Mouse (Mus musculus) midbrain, postnatal 0 days (tissue): ENCODE measurements at regions not wholly inside any gene's neighbourhood (a gene's known extent, or its start where the extent isn't known, plus 50 kb on each side); places are given as distances from the start of the nearest gene placed in this dataset.

ENCODE experiments used
- ATAC-seq: fragments of 200-750 bp; cut with Nextera tagmentation; 2 replicates; pipeline ENCODE4 v1.8.0; 2017; ENCODE audit warnings: moderate number of reproducible peaks, mild to moderate bottlenecking, moderate TSS enrichment, moderate library complexity; ENCODE audit not compliant: low FRiP score
- DNase-seq: peaks from one replicate; pipeline ENCODE4 v3.0.0-alpha.2; 2015; ENCODE audit warnings: low spot score
- H3K27ac ChIP-seq: fragments of 300-500 bp; sonication (generic); 2 replicates; pipeline ENCODE4 v1.5.1; 2014; ENCODE audit warnings: low read depth, mild to moderate bottlenecking, low read length, mixed read lengths
- H3K27me3 ChIP-seq: fragments of 300-500 bp; sonication (generic); 2 replicates; pipeline ENCODE4 v1.6.1; 2014; ENCODE audit warnings: low read length, control low read depth, mixed read lengths; ENCODE audit not compliant: insufficient read depth
- H3K36me3 ChIP-seq: fragments of 300-500 bp; sonication (generic); 2 replicates; pipeline ENCODE4 v1.6.1; 2014; ENCODE audit warnings: low read length, control low read depth, mixed read lengths; ENCODE audit not compliant: insufficient read depth
- H3K4me1 ChIP-seq: fragments of 300-500 bp; sonication (generic); 2 replicates; pipeline ENCODE4 v1.6.1; 2014; ENCODE audit warnings: mild to moderate bottlenecking, control low read depth, antibody characterized with exemption, low read length, mixed read lengths; ENCODE audit not compliant: insufficient read depth
- H3K4me2 ChIP-seq: fragments of 300-500 bp; sonication (generic); 2 replicates; pipeline ENCODE4 v1.6.1; 2014; ENCODE audit warnings: low read depth, mild to moderate bottlenecking, low read length, mixed read lengths; ENCODE audit not compliant: poor library complexity, severe bottlenecking
- H3K4me3 ChIP-seq: fragments of 300-500 bp; sonication (generic); 2 replicates; pipeline ENCODE4 v1.5.1; 2014; ENCODE audit warnings: low read depth, mild to moderate bottlenecking, low read length, moderate library complexity
- H3K9ac ChIP-seq: fragments of 300-500 bp; sonication (generic); replicated peaks from 2 replicates; pipeline ENCODE4 v1.6.1; 2014; ENCODE audit warnings: mild to moderate bottlenecking, low read length, moderate library complexity, mixed read lengths; ENCODE audit not compliant: poor library complexity, severe bottlenecking
- H3K9me3 ChIP-seq: fragments of 300-500 bp; sonication (generic); 2 replicates; pipeline ENCODE4 v1.6.1; 2016; ENCODE audit warnings: low read length, control low read depth
- CTCF ChIP-seq: IDR thresholded peaks from 2 replicates; pipeline ENCODE4 v1.5.1; 2016; ENCODE audit warnings: antibody characterized with exemption, mild to moderate bottlenecking
- WGBS: fragments of 180-500 bp; shearing (Covaris S2); extraction: QIAGEN DNeasy Blood & Tissue Kit; methylation state at CpG from one replicate; pipeline ENCODE4 v1.1.7; 2014; 5-methylcytosine and 5-hydroxymethylcytosine counted together

- Histone ChIP-seq H3K4me3 (no peak overlapping the region), H3K9me3 (no peaks in the 10 kb centered on the region), H3K4me2 (no peak overlapping the region), H3K27me3 (no peaks in the 10 kb centered on the region), H3K4me1 (no peaks in the 10 kb centered on the region), H3K36me3 (no peaks in the 10 kb centered on the region), H3K9ac (no peak overlapping the region), H3K27ac (no peak overlapping the region)
- WGBS = 87% methylated on average over 11 of the region's 11 CpGs
- ATAC-seq (no peak), DNase-seq (no peak)
- TF ChIP-seq CTCF = no peak
These were observed 195.9 kb downstream of the Hlx start for GRCm38 (mm10) chr1:184536311-184537200.

- Histone ChIP-seq H3K9me3 (no peaks in the 10 kb centered on the region), H3K9ac (no peak overlapping the region), H3K27ac (no peak overlapping the region), H3K27me3 (no peaks in the 10 kb centered on the region), H3K4me1 (no peaks in the 10 kb centered on the region), H3K4me2 (no peak overlapping the region), H3K36me3 (no peaks in the 10 kb centered on the region), H3K4me3 (no peak overlapping the region)
- DNase-seq (no peak), ATAC-seq (no peak)
- TF ChIP-seq CTCF = no peak
- 99% methylated on average over 3 of the region's 3 CpGs for WGBS
These were observed 196.7 kb downstream of the Hlx start for GRCm38 (mm10) chr1:184535691-184536090.

GRCm38 (mm10) chr1:184534511-184534910 is 197.9 kb downstream of the Hlx start:
- Histone ChIP-seq H3K9me3 (no peaks in the 10 kb centered on the region), H3K4me3 (no peak overlapping the region), H3K27ac (no peak overlapping the region), H3K36me3 (no peaks in the 10 kb centered on the region), H3K27me3 (no peaks in the 10 kb centered on the region), H3K9ac (no peak overlapping the region), H3K4me2 (no peak overlapping the region), H3K4me1 (no peaks in the 10 kb centered on the region)
- no peak for TF ChIP-seq CTCF
- no peak for ATAC-seq
- no peak for DNase-seq
- WGBS = 97% methylated on average over 4 of the region's 4 CpGs

- Histone ChIP-seq H3K27ac (no peak overlapping the region), H3K27me3 (no peaks in the 10 kb centered on the region), H3K4me3 (no peak overlapping the region), H3K9me3 (no peaks in the 10 kb centered on the region), H3K4me2 (no peak overlapping the region), H3K36me3 (no peaks in the 10 kb centered on the region), H3K9ac (no peak overlapping the region), H3K4me1 (no peaks in the 10 kb centered on the region)
- no peak for TF ChIP-seq CTCF
- DNase-seq (no peak), ATAC-seq (no peak)
- WGBS = 69% methylated on average over 5 of the region's 5 CpGs
These were observed 198.5 kb downstream of the Hlx start for GRCm38 (mm10) chr1:184533870-184534269.

- no peak for DNase-seq
- H3K4me1 ChIP-seq = no peaks in the 10 kb centered on the region
- H3K27ac ChIP-seq = no peak overlapping the region
- H3K9ac ChIP-seq = no peak overlapping the region
- no peak for TF ChIP-seq CTCF
- no peak overlapping the region for H3K4me3 ChIP-seq
- WGBS = 77% methylated on average over 8 of the region's 8 CpGs
- no peak overlapping the region for H3K4me2 ChIP-seq
- H3K36me3 ChIP-seq = no peaks in the 10 kb centered on the region
- no peaks in the 10 kb centered on the region for H3K9me3 ChIP-seq
- no peaks in the 10 kb centered on the region for H3K27me3 ChIP-seq
- ATAC-seq = no peak
These were observed 199.8 kb downstream of the Hlx start for GRCm38 (mm10) chr1:184532488-184533055.

GRCm38 (mm10) chr1:184530606-184531320 is 201.7 kb downstream of the Hlx start:
- Histone ChIP-seq H3K9me3 (no peaks in the 10 kb centered on the region), H3K27me3 (no peaks in the 10 kb centered on the region), H3K4me2 (no peak overlapping the region), H3K27ac (no peak overlapping the region), H3K9ac (no peak overlapping the region), H3K4me3 (no peak overlapping the region), H3K36me3 (no peaks in the 10 kb centered on the region), H3K4me1 (no peaks in the 10 kb centered on the region)
- ATAC-seq (no peak), DNase-seq (no peak)
- no peak for TF ChIP-seq CTCF
- WGBS = 61% methylated on average over 3 of the region's 3 CpGs
